Mouse (Mus musculus) T-cell, adult 2 months (primary cell): ENCODE measurements around the gene Asap3.

ENCODE experiments used
- DNase-seq: peaks from one replicate; pipeline ENCODE4 v3.0.0; 2022; ENCODE audit warnings: low spot score

Asap3 gene

GRCm38 (mm10) chr4:136206033-136206893, at the start of gene Asap3:
Gene Asap3 (plus strand): TSS chr4:136206365.
- DNase-seq, result peak; percentile 73

DNA sequence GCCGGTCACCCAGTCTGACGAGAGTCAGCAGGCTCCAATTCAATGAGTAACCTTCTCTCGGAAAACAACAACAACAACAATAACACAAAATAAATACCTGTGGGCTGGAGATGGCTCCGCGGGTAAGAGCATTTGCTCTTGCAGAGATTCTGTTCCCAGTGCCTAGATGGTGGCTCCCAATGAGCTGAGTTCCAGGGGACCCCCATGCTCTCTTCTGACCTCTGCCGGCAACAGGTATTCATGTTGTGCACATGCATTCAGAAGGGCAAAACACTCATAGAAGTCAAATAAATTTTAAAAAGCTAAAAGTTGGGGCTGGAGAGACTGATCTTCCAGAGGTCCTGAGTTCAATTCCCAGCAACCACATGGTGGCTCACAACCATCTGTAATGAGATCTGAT, 47.7 kb upstream of the Asap3 start:
- DNase-seq, result no peak

DNA sequence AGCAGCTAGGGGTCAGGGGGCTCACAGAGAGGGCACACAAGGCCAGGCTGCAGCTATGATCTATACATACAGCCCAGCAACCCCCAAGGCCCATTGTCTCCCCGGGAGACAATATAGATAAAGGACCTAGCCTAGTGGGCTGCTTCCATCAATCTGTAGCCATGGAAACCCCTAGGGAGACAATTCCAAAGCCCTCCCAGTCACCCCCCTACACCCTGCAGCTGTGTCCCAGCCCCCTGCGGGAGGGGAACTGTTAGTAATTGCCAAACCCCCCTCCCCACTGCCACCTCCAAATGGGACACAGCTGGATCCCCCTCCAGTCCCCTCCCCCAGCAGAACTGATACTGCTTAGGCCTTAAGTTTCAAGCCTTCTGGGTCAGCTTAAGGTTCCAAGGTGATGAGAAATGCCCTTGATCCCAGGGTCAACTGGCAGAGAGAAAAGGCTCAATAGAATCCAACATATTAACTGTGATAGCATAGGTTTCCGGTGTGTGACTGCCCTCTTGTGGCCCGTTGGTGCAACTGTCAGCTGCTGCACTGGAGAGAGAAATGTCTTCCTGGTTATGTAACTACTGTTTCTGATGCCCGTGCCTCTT, 46.3 kb upstream of the Asap3 start:
- peak; percentile 73 for DNase-seq

DNA sequence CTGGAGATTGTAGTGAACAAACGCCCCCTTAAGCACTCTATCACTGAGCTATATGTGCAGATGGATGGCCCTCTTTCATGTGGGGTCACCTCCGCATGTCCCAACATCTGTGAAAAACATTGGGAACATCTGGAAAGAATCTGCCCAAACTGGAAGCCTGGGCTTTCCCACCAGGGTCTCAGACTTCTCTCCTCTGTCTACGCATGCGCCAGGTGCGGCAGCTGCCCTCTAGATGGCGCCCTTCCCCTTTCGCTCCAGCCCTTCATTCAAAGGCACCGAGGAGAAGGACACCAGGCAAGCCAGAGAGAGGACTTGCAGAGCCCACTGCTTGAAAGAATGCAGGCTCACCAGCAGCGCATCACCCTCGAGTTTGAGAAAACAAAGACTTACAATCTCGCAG, 42.7 kb upstream of the Asap3 start:
- peak; percentile 87 for DNase-seq

DNA sequence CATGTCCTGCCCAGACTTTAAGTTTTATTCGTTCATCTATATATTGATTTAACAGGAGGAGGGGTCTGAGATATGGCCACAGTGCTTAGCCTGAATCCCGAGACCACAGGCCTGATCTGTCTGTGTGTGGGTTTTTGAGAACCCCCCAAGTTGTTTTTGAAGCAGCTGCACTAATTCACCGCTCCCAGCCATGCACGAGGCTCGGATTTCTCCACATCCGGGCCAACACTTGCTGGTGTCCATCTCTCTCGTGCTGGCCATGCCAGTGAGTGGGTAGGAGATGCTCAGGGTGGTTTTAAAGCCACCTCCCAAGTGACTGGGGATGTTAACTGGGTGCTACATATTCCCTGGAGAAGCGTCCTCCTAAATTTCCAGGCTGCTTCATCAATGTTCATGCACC, 41.2 kb upstream of the Asap3 start:
- no peak for DNase-seq

GRCm38 (mm10) chr4:136167701-136168100, 38.5 kb upstream of the Asap3 start:
- DNase-seq, result no peak

- no peak for DNase-seq
Measured at GRCm38 (mm10) chr4:136170401-136170800, 35.8 kb upstream of the Asap3 start.

DNA sequence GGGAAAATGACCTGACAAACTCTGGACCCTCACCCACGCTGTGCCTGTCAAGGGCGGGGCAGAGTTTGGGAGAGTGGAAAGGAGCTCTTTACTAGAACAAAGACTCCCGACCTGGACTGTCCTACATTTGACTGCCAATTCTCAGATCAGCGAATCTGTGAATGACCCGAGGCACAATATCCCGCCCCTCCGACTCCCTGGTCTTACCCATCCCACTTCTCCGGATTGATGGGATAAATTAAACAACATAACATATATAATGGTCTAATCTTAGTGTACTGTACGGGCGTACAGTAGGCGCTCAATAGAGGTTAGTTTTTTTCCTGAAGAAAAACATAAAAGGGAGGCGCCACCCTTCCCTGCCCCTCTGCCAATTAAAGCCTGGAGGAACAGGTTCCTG, 34.7 kb upstream of the Asap3 start:
- no peak for DNase-seq

DNA sequence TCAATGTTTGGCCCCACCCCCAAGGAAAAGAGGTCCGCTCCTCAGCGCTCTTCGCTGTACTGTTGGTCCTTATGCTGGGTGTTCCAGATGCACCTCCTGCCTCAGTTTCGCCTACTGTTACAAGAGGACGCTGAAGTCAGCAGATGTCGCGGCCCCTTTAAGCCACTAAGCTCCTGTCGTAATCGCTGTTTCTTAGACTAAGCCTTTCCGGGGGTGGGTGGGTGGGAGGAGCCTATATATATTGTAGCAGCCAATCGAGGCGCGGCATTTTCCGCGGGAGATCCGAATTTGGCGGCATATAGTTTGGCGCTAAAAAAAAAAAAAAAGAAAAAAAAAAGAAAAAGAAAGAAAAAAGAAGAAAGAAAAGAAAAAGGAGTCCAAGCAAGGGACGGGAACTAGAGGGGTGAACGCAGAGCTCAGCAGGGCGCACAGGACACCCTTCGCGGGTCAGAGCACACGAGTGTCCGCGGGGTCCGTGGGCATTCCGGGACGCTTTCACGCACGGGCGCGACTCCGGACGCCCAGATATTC, 34.1 kb upstream of the Asap3 start, which contains the start of gene E2f2:
Gene E2f2, plus strand, starts transcription at position 384 of the 531 bp plus-strand sequence.
- DNase-seq, result peak; percentile 65

- no peak for DNase-seq
Measured at GRCm38 (mm10) chr4:136172542-136173209, 33.5 kb upstream of the Asap3 start.

DNA sequence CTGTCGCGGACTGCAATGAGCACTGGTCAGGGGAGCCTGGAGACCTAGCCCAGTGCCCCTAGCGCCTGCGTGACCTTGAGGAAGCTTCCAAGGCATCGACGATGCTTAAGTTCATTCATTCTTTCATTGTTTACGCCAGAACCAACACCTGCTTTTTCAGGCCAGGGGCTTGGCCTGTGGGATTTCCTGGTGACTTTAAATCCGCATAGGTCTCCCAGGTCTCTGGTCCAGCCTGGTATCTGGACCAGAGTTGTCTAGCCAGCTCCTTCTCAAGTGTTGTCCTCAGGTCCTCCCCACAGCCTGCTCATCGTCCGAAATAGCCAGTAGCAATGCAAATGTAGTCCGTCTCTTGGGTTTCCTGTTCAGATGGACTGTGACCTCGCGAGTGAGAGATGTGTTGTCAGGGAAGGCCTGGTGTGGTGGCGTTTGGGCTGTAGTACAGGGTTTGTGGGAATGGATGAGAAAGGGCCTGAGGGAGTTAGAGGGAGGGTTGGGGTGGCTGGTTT, 32.9 kb upstream of the Asap3 start:
- no peak for DNase-seq

DNA sequence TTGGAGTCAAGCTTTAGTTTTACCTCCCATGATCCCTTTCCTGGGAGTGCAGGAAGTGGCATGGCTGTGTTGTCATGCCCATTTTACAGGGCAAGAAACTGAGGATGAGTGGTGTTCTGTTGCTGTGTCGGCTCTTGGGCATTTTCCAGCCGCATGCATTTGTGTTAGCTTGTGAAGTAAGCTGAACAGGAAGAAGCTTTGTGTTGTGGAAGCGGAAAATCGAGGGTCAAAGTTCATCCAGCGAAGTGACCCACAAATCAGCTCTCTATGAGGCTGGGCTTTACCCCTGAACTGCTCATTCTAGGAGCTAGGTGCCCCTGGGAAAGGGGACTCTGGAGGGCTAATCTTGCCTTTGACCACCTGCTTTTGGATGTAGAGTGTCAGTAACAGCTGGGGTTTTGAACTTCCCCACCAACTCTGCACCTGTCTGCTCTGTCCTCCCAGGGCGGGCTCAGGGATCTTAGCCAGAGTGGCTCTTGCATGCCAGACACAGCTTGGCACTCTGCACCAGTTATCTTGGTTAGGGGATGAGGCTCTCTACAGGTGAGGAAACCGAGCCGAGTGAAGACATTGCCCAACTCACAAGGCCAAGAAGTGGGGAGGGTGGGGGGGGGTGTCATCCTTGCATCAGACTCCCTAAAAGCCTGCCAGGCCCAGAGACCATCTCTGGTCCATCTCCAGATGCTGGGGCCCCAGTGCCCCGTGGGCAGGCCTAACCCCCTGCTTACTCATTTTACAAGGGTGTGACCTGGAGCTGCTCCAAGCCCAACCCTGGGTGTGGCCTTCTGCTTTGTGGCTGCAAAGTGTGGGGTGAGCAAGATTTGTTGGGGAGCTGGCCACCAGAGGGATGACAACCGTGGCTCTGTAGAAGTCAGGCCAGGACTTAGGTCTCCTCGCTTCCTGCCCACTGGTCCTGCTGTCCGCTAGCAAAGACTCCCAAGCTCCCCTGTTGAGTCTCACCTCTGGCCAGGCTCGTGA, 31.7 kb upstream of the Asap3 start:
- no peak for DNase-seq

DNA sequence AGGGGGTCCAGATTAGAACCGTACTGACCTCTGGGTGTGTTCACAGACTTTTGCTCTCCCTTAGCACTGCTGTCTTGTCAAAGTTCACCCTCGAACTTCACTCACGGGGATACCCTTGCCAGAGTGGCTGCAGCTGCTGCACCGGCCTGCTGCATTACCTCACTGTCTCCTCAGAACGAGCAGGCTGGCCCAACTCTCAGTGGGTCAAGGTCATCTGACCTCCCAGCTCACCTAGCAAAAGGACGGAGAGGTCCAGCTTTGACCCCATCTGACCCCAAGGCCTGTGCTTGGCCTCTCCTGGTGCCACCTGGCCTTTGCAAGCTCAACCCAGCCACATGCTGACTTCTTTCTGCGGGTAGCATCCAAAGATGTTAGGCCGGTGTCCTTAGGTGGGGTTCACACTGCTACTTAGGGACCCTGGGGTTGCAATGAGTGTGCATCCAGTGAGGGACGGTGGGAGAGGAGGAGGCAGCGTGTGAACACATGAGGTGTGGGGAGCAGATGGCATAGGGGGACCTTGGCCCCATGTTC, 30.1 kb upstream of the Asap3 start:
- DNase-seq, result no peak

DNA sequence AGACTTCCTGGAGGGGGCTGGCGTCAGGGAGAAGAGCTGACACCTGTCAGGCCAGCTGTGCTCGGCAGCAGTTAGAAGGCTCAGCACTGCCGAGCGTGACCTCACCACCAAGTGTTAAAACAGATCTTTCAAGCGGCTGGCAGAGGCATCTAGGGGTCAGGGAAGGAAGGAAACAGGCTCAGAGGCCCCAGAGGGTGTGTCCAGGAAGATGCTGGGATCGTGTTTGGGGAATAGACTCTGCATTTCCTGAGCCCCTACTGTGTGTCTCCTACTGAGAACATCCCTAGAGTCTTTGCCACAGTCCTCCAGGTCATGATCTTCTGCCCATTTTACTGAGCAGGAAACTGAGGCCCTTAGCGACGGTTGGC, 28.9 kb upstream of the Asap3 start:
- no peak for DNase-seq

DNA sequence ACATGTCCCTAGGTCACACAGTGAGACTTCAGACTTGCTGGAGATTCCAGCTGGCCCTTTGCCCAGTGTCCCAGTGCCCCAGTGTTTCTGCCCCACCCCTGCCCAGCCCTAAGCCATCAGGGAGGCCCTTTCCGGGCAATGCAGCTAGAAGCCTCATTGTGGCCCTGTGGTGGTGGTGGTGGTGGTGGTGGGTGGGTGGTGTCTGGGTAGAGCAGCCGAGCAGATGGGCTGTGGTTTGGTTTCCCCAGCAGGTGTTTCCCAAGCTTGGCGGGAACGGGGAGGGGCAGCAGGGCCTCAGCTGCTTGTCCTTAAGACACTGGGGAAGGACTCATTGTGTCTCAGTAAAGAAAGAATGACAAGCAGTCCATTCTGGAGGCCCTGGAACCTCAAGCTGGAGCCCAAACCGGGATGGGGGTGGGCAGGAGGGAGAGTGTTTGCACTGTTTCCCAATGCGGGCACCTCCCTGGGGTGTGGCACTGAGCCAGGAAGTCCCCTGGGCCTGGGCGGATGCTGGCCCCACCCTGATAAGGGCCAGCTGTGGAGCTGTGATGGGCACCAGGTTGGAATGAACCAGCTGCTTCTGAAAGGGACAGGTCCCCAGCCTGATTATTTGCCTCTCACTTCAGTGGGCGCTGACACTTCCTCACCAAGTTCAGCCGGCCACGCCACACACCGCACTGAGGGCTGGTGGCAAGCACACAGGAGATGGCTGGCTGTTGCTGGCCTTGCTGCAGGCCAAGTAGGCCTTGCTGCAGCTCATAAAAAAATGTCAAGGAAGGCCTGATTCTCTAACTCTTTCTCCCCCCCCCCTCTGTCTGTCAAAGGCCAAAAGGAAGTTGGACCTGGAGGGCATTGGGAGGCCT, 28.3 kb upstream of the Asap3 start:
- DNase-seq, result peak; percentile 60

DNA sequence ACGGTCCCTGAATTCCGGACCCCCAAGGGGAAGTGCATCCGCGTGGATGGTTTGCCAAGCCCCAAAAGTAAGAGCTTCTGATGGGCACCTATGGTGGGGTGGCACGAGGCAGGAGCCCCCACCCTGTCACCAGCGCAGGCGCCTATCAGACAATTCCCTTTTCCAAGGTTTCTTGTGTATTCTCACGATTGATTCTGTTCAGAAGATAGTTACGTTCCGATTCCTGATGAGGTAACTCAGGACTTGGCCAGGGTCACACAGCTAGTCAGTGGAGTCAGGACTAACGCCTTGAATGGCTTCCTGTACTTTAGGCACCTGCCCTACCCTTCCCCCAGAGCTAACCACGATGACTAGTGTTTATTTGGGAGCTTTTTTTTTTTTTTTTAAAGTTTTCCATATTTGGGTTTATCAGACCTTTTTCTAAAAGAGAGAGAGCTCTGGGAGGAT, 27.7 kb upstream of the Asap3 start:
- DNase-seq, result no peak

GRCm38 (mm10) chr4:136179456-136179855, 26.7 kb upstream of the Asap3 start:
- DNase-seq, result no peak

GRCm38 (mm10) chr4:136179998-136180397, 26.2 kb upstream of the Asap3 start:
- peak; percentile 91 for DNase-seq

GRCm38 (mm10) chr4:136180408-136181330, 25.5 kb upstream of the Asap3 start:
- DNase-seq, result peak; percentile 92
